Mouse (Mus musculus) left cerebral cortex, postnatal 4 days (tissue): ENCODE measurements around the gene Aco1. TPM values are rescaled to one million over a fixed set of nuclear protein-coding genes. Genes with fewer than 3 reads are reported as not detected.

Experiments
- DNase-seq: peaks from one replicate; pipeline ENCODE4 v3.0.0-alpha.2; 2022
- intact Hi-C: fragments of 180-260 bp; cut with DNase I; formaldehyde crosslinking; loops from one replicate; pipeline ENCODE4 v1.15.1; 2025
- total RNA-seq, 2 experiments: library from RNA; stranded (reverse); gene quantifications; 2 replicates each; pipeline ENCODE4 v1.2.3; 2021

Gene Aco1
- total RNA-seq, 2 experiments from 2014 or later = 60.1 to 64.1 TPM

DNA sequence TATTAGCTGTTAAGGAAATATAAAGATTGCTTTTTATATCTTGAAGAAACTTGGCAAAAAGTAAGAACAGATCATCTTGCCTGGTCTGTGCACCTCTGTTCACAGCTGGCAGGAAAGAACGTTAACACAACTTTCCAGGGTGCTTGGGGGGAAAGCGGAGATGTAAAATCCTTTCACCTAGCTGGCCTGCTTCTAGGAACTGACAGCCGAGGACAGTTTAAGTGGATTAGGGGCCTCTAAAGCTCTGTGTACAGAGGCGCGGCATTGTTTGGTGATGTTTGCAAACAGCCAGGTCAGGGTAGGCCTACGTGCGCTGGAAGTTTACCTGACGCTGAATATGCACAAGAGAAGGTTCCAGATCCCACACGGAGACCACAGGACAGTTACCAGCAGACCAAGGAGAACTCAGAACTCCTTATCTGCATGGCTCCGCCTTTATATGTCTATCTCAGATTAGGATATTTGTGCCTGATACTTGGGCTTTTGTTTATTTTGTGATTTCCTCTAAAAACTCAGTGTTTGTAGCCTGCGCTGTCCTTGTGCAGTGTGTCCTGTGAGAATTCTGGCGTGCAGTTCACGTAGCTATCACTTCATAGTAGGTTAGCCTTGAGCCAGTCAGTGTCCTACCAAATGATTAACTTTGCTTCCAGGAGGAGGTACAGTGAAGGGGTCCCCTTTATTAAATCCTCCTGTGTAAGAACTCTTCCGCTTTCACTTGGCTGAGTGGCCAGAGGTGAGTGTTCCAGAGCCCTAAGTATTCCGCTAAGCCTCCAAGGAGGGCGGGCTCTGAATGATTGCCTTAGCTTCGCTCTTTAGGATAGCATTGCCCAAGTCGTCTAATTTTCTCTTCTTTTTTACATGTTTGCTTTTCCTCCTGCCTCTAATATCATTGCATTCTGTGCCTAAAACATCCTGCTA lies 14.0 kb downstream of the Aco1 start:
- DNase-seq = no peak
- intact Hi-C loops = no loop called here

DNA sequence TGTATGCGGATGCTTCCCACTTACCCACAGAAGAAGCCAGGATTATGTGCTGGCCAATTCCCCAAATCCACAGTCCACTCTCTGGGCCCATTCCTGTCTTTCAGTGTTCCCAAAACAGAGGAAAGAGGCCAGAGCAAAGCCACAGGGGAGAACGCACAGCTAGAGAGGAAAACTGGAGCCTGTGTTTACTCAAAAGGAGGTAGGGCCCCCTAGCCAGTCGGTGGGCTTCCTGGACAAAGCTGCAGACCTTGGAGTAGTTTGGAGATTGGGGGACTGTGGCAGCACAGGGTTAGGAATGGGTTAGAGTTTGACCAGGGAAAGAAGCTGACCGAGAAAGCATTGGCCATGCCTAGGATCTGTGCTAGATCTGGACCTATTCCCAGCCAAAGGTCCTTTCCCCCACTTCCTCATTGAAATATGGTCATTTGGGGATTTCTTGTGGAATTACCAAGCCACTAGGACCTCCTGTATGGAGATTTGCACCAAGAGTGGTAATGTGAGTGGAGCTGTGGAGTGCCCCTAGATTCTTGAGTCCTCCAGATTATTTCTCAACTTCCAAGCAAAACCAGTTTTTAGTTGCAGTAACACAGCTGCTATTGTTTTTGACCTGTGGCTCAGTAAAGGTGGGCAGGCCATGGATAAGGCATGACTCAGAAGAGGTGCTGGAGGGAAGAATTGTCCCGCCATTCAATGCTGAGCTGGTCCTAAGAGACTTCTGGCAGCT lies 14.8 kb downstream of the Aco1 start:
- intact Hi-C loops = no loop called here
- DNase-seq = no peak

DNA sequence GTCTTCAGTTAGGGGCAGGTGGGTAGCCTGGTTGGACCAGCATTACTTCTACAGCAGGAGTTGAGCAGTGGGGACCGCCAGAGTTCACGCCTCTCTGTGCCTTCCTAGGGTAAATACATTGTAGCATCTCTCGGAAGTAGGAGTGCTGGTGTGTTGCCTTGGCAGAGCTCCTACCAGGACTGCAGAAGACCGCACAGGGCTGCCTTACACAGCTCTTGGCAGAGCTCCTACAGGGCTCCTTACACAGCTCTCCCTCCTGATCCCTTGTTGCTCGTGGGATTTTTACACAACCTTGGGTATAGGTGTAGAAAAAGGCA lies 15.3 kb downstream of the Aco1 start:
- intact Hi-C loops = no loop called here

DNA sequence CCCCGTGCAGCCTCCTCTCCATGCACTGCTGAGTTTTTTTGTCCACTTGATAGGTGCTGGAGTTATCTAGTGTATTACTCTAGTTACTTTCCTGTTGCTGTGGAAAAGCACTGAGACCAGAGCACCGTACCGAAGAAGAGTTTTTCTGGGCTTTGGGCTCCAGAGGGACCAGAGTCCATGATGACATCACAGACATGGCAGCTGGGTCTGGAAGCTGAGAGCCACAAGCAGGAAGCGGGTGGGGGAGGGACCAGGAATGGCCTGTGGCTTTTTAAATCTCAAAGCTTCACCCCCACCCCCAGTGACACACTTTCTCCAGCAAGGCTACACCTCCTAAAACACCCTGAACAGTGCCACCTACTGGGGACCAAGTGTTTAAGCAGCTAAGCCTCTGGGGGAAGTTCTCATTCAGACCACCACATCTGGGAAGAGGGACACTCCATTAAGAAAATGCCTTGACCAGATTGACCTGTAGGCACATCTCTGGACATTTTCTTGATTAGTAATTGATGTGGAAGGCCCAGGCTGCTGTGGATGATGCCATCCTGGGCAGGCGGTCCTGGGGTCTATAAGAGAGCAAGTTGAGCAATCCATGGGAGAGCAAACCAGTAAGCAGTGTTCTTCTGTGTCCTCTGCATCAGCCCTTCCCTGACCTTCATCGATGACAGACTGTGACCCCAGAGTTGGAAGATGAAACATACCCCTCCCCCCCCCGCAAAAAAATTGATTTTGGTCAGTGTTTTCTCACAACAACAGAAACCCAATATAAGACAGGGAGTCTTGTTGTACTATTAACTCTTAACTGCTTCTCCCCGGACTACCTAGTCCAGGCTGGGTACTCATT lies 17.9 kb downstream of the Aco1 start:
- intact Hi-C loops = no loop called here

More for the DNA sequence above, 15.3 kb downstream of the Aco1 start:
- DNase-seq = no peak

DNA sequence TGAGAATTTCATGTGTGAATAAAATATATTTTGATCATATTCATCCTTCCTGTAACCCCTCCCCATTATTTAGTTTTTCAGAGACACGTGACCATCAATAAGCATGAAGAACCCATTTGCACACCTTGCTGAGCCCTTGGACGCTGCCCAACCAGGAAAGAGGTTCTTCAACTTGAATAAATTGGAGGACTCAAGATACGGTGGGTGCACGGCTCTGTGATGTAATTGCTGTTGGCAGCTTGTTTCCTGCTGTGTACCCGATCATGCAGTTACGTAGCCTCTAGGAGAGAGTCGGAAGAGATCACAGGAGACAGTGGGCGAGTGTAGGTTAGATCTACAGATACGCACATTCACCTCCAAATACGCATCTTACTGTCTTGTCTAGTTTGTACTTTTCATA lies 20.8 kb downstream of the Aco1 start:
- intact Hi-C loops = no loop called here
- peak; percentile 42 for DNase-seq

More for the DNA sequence above, 17.9 kb downstream of the Aco1 start:
- no peak for DNase-seq

DNA sequence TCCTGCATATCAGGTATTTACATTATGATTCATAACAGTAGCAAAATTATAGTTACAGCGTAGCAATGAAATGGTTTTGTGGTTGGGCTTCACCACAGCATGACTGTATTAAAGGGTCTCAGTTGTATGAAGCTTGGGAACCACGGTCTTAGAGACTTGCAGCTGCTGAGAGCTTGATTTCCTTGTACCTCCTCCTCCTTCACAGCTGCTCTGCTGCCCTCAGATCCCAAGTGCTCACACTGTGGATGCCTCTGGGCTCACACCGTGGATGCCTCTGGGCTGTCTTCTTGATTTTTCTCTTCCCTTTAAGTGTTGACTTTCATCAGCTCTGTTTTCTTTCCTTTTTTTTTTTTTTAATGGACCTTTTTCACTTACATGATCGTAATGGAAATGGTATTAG lies 28.6 kb downstream of the Aco1 start:
- intact Hi-C loops = no loop called here
- no peak for DNase-seq

DNA sequence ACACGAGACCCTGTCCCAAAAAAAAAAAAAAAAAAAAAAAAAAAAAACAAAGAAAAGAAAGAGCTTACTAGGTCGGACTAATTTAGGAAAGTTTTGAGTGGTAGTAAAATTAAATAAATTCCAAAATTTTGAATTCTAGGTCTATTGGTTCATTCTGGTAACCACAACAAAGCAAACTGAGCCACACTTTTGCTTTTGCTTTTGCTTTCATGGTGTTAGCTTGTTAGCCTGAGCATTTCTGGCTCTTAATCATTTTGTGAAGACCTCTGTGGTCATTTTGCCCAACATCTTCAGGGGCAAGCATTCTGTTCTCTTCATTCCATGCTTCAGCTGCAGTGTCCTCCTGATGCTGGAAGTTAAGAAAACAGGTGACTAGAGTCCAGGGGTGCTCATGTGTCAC lies 29.5 kb downstream of the Aco1 start:
- intact Hi-C loops = no loop called here
- DNase-seq = no peak

DNA sequence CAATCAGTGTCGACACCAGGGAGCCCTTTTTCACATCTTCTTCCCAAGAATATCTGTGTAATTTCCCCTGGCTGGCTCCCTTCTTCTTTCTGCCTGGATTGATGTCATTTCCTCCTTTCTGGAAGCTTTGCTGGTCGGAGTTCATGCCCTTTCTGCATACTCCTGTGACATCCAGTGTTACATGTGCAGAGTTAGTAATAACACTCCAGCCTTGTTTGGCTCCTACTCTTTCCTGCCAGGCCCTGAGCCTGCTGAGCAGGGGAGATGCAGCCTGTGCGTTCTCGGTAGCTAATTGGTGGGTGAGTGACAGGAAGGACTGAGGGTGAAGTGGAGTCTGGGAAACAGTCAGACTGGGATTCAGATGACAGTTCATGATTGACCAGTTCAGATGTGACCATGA lies 31.4 kb downstream of the Aco1 start:
- intact Hi-C loops = no loop called here
- no peak for DNase-seq

DNA sequence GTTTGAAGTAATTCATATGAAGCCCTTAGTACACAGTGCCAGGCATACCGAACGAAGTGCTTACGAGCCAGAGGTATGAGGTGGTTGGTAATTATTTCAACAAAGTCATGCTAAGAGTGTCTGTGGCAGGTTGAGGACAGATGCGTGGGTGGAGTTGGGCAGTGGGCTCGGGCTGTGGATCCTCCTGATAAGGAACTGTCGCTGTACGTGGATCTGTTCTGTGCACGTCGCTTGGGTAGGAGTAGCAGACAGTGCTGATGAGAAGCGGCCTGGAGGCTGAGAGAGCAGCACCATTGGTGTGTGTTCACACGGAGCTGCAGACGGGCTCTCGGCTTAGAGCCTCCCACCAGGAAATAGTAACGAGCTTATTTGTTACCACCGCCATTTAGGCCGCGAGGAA lies 35.7 kb downstream of the Aco1 start:
- intact Hi-C loops = no loop called here
- DNase-seq = no peak

DNA sequence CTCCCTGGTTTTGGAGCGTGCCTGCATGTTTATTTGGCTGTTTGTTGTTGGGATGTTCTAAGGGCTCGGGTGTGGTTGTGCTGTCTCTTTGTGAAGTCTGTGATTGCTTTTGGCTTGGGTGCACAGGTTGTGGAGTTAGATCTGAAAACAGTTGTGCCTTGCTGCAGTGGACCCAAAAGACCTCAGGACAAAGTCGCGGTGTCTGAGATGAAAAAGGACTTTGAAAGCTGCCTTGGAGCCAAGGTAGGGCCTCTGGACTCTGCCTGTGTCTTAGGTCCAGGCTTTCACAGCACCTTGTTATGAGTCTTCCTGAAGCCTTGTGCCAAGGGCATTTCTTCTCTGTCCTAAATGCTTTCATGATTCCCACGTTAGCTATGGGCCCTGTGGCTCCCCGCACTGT lies 37.2 kb downstream of the Aco1 start:
- DNase-seq = no peak
- intact Hi-C loops = no loop called here

DNA sequence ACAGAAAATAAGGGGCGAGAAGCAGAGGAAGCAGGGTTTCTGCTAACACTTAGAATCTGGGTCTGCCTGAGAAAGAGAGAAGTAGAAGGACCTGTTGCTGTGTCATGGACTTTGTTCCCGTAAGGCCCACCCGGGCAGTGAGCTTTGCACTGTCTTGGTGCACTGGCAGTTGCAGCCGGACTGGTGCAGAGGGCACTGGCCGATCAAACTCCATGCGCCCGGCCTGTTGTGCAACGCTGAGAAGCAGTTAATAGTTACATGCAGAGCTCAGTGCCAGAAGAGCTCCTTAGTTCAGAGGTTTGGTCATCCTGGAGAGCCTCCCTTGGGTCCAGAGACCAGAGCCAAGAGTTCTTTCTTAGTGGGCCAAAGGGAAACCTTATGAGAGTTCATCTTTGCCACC lies 38.8 kb downstream of the Aco1 start:
- no peak for DNase-seq
- intact Hi-C loops = no loop called here

DNA sequence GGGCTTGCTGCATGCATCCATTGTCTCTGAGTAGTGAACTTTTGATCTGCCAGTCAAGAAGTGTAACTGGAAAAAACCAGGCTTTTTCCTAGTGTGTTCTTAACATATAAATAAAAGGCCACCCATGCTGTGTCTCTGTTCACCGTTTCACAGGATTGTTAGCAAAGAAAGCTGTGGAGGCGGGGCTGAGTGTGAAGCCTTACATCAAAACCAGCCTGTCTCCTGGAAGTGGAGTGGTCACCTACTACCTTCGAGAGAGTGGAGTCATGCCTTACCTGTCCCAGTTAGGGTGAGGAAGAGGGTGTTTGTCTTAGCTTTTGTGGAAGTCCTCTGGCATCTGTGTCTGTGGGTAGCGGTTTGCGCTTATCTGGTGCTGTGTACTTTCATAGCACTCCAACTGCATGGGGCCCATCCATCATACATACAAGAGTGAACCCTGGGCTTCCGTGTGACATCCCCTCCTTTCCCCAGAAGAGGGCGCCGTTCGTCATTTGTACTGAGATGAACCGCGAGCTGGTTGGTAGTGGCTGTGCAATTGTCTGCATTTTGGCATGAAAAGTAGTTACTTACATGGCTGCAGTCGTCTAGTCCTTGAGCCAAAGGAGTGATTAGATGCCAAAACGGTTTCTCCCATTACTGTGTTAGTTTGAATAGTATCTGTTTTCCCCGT lies 39.9 kb downstream of the Aco1 start:
- intact Hi-C loops = no loop called here
- DNase-seq = peak; percentile 66

DNA sequence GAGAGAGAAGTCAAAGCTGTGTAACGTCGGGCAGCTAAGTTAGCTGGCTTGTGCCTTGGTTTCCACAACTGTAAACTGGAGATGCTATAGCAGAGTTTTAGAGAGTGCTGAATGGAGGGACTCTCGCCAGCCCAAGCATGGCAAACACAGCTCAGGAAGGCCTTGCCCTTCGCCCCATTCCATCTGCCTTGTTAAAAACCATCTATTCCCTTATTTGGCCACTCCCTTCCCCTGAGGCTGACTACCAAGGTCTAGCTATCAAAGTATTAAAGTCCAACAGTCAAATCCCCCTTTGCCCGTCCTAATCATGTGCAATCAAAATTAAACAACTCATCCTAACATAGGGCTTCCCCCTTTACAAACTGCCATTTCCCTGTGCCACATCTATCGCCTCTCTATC lies 40.9 kb downstream of the Aco1 start:
- intact Hi-C loops = no loop called here
- DNase-seq = no peak

DNA sequence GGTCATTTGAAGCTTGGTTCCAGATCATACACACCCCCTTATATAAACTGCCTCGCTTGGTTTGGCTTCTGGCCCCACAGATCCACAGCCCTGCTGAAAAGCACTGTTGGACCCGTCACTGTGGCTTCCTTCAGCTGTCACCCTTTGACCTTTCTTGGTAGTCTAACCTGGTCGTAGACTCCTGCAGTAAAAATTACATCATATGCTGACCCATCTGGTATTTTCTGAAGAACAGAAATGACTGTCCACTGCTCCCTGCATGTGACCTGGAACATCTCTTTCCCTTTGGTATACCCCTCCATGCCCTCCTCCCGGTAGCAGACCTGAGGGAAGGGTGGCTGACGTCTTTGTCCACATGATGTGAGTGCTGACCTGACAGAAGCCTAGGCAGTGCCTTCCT lies 41.6 kb downstream of the Aco1 start:
- no peak for DNase-seq
- intact Hi-C loops = no loop called here

DNA sequence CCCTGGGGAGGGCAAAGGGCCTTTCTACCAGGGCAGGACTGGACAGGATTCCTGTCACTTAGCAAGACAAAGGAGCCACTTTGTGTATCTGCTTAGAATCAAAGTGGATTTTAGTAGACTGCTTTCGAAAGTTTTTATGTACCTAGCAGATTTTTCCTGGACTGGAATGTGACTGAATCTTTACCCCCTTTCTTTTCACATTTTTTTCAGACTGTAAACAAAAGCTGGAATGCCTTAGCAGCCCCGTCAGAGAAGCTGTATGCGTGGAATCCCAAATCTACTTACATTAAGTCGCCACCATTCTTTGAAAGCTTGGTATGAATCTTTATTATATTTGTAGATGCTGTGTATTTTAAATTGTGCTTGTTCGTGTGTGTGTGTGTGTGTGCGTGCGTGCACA lies 45.1 kb downstream of the Aco1 start:
- intact Hi-C loops = no loop called here
- no peak for DNase-seq

DNA sequence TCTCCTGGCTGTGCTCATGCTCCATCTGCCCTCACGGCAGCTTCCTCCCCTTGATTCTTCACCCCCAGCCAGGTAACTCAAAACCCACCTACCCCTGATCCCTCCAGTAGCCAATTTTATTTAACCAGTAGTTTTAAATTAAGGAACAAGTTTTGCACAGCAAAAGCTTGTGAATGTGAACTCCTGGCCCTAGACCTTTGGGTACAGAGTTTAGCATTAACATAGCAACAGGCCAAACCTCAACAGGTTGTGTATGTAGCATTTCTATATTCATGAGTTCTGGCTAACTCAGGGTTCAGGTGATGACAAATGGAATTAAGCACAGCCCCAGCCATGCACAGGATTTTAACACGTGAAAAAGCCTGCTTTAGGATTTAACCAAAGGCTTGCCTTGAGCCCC lies 49.4 kb downstream of the Aco1 start:
- no peak for DNase-seq
- intact Hi-C loops = loop anchor here (10.0 kb wide), 1 partner anchor 503 kb away; no protein-coding TSS in a partner anchor

DNA sequence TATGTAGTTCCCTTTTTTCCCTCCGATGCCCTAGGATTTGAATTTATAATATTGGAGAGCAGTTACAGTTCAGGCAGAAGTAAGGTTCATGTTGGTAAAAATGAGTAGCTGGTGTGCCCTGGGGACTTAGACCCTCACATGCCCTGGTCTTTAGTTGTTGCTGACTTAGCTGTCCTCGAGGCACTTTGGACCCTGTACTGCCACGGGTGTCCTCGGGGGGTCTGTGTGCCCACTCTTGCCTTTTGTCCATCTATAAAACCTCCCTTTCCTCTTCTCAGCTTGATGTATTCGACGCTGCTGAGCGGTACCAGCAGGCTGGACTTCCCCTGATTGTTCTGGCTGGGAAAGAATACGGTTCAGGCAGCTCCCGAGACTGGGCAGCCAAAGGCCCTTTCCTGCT lies 50.6 kb downstream of the Aco1 start:
- DNase-seq = no peak
- intact Hi-C loops = loop anchor here (10.0 kb wide), 1 partner anchor 501 kb away; no protein-coding TSS in a partner anchor

DNA sequence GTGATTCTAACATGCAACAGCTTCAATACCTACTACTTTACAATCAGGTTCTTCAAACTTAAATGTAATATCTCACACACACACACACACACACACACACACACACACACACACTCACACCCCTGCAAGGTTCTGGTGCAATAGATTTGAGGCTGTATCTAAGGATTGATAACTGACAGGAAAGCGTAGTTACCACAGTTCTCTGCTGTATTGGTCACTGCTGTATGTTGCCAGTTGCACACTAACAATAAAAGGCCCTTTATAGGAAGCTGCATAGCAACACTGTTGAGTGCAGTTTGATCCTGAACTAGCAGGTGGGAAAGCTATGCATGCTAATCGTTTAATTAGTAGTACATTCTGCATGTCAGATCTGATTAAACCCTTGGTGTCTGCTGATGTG lies 52.5 kb downstream of the Aco1 start:
- intact Hi-C loops = loop anchor here (10.0 kb wide), 1 partner anchor 499 kb away; no protein-coding TSS in a partner anchor
- DNase-seq = no peak

DNA sequence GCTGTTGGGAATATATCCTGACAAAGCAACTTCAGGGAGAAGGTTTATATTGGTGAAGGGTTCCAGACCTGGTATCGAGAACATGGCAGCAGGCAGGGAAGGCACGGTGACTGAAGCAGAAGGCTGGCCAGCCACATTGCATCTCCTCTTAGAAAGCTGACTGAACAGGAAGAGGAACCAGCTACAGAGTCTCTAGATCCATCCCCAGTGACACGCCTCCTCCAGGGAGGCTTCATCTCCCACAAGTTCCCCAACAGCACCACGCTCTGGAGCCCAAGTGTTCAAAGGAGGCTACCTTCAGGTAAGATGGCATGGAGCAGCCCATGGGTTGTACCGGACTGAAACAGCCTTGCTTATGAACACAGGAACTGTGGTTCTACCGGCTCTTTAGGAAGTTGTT lies 59.3 kb downstream of the Aco1 start:
- intact Hi-C loops = no loop called here

DNA sequence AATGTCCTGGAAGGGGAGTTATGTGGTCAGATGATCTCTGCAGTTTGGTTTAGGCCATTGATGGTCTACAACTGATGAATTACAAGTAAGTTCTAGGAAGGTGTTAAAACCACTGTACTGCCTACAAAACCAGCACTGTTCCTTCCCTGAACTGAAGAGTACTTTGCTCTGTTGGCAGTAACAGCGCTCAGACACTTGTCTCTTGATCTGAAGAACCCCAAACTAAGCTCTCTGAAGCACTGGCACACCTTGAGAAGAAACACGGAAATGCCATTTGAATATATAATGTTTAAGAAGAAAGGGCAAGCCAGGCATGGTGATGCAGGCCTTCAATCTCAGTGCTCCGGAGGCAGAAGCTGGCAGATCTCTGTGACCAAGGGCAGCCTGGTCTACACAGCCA lies 61.5 kb downstream of the Aco1 start:
- intact Hi-C loops = no loop called here
- no peak for DNase-seq

More for the DNA sequence above, 59.3 kb downstream of the Aco1 start:
- DNase-seq = no peak
